Comparison of ENCODE assay signal across 27 mouse cellular contexts in the genomic region with DNA sequence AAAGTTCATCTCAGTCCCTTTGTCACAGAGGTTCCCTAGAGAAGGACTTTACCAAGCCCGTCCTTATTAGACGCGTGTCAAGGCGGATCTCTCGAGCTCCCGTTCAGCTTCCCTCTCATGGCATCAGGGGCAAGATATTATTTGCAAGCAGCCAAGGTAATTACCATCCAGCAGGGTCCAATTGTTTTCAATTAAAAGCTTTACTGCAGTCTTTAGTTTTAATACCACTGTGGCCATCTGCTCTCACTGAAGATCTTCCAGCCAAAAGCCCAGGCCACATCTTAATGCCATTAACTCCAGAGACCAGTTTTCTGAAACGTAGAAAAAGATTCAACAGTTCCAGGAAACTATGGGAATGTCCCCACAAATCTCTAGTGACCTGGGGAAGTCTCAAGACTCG.
DNase-seq lines count a peak whose midpoint lies in the region; ATAC-seq and TF ChIP-seq lines count a peak whose summit lies in the region.
"Had no signal": no experiment of that assay in that cellular context is flagged by ENCODE, and none has a peak within 500 bp of the region (broad histone marks: within the 10 kb centered on the region; RNA-seq: fewer than 3 reads in every experiment).

No protein-coding gene starts in this region.

- WGBS in embryonic facial prominence, embryonic 11.5 days, result 26% methylated on average over 8 of the region's 8 CpGs
- WGBS in embryonic facial prominence, embryonic 10.5 days, result 45% methylated on average over 8 of the region's 8 CpGs
- whole genome bisulfite sequencing in midbrain, postnatal 0 days, result 50% methylated on average over 8 of the region's 8 CpGs
- WGBS in midbrain, embryonic 11.5 days, result 65% methylated on average over 8 of the region's 8 CpGs
- 77% methylated on average over 8 of the region's 8 CpGs for WGBS in kidney, embryonic 16.5 days

- H3K9ac ChIP-seq in embryonic facial prominence, embryonic 11.5 days (replicated peaks; ENCODE audit: low read length), result no peak overlapping the region
- H3K9ac ChIP-seq in midbrain, postnatal 0 days (replicated peaks; ENCODE audit: low read length, poor library complexity, severe bottlenecking), result no peak overlapping the region
- no peak overlapping the region for H3K9ac ChIP-seq in midbrain, embryonic 11.5 days (ENCODE audit: low read length)
- no peak overlapping the region for H3K9ac ChIP-seq in kidney, embryonic 16.5 days (replicated peaks; ENCODE audit: low read length)
- H3K9ac ChIP-seq: embryonic facial prominence, embryonic 12.5 days; embryonic facial prominence, embryonic 15.5 days; forebrain, postnatal 0 days; heart, embryonic 12.5 days; heart, embryonic 15.5 days; hindbrain, embryonic 14.5 days had no signal

- no peaks in the 10 kb centered on the region for H3K27me3 ChIP-seq in embryonic facial prominence, embryonic 11.5 days (ENCODE audit: control insufficient read depth, insufficient read depth, low read length)
- 0 out of 2 replicates have a peak, but pooled peaks cover 3% of the 10 kb centered on the region for H3K27me3 ChIP-seq in embryonic facial prominence, embryonic 10.5 days (replicated peaks; ENCODE audit: low read depth, poor library complexity, severe bottlenecking)
- no peaks in the 10 kb centered on the region for H3K27me3 ChIP-seq in midbrain, postnatal 0 days (ENCODE audit: insufficient read depth, low read length)
- no peaks in the 10 kb centered on the region for H3K27me3 ChIP-seq in midbrain, embryonic 11.5 days (ENCODE audit: control insufficient read depth, insufficient read depth, low read length)
- no peaks in the 10 kb centered on the region for H3K27me3 ChIP-seq in kidney, embryonic 16.5 days (ENCODE audit: insufficient read depth, low read length)
- H3K27me3 ChIP-seq: embryonic facial prominence, embryonic 12.5 days; embryonic facial prominence, embryonic 15.5 days; heart, embryonic 12.5 days; heart, embryonic 15.5 days had no signal

- no peaks in the 10 kb centered on the region for H3K9me3 ChIP-seq in embryonic facial prominence, embryonic 11.5 days (replicated peaks; ENCODE audit: control insufficient read depth, low read length)
- H3K9me3 ChIP-seq in embryonic facial prominence, embryonic 10.5 days, result no peaks in the 10 kb centered on the region
- no peaks in the 10 kb centered on the region for H3K9me3 ChIP-seq in midbrain, postnatal 0 days (ENCODE audit: low read length)
- no peaks in the 10 kb centered on the region for H3K9me3 ChIP-seq in midbrain, embryonic 11.5 days (ENCODE audit: control insufficient read depth, low read length)
- no peaks in the 10 kb centered on the region for H3K9me3 ChIP-seq in kidney, embryonic 16.5 days (ENCODE audit: low read length)
- H3K9me3 ChIP-seq: embryonic facial prominence, embryonic 12.5 days; embryonic facial prominence, embryonic 15.5 days; heart, embryonic 12.5 days; heart, embryonic 15.5 days; hindbrain, embryonic 10.5 days had no signal

- TF ChIP-seq CTCF in midbrain, postnatal 0 days (IDR thresholded peaks at IDR 0.05), result no peak
- TF ChIP-seq CTCF in brain, embryonic 14.5 days (IDR thresholded peaks at IDR 0.05; ENCODE audit: borderline replicate concordance, extremely low read depth, insufficient read depth, insufficient read length), result no peak

- DNase-seq in embryonic facial prominence, embryonic 11.5 days (ENCODE audit: low spot score), result peak; percentile 9
- no peak for DNase-seq in embryonic facial prominence, embryonic 10.5 days (ENCODE audit: low spot score)
- peak; percentile 62 for DNase-seq in midbrain, postnatal 0 days (ENCODE audit: low spot score)
- no peak for DNase-seq in midbrain, embryonic 11.5 days (ENCODE audit: low spot score, missing footprints)
- DNase-seq in brain, embryonic 14.5 days (ENCODE audit: low read depth), result peak; percentile 46
- DNase-seq: adrenal gland, postnatal 10 days; adrenal gland, postnatal 36 days; cerebellum, adult 11 months; cerebellum, adult 2 months; cerebellum, postnatal 36 days; embryo, embryonic 11 days; forebrain, postnatal 0 days; gastrocnemius, postnatal 25 days; heart, adult 18-20 months; heart, postnatal 10 days; heart, postnatal 36 days had no signal

- no peak for TF ChIP-seq POLR2A in brain, embryonic 14.5 days (IDR thresholded peaks at IDR 0.05; ENCODE audit: borderline replicate concordance, extremely low read depth, insufficient read depth, insufficient read length, poor library complexity, severe bottlenecking)

- H3K4me3 ChIP-seq in embryonic facial prominence, embryonic 11.5 days (ENCODE audit: low read depth, low read length), result no peak overlapping the region
- no peak overlapping the region for H3K4me3 ChIP-seq in embryonic facial prominence, embryonic 10.5 days
- H3K4me3 ChIP-seq in midbrain, postnatal 0 days (ENCODE audit: low read depth, low read length), result no peak overlapping the region
- no peak overlapping the region for H3K4me3 ChIP-seq in midbrain, embryonic 11.5 days (ENCODE audit: low read depth, low read length)
- no peak overlapping the region for H3K4me3 ChIP-seq in kidney, embryonic 16.5 days (ENCODE audit: low read length)
- H3K4me3 ChIP-seq: embryonic facial prominence, embryonic 12.5 days; embryonic facial prominence, embryonic 15.5 days; heart, embryonic 12.5 days; heart, embryonic 15.5 days; hindbrain, embryonic 10.5 days had no signal

- H3K27ac ChIP-seq in embryonic facial prominence, embryonic 11.5 days (replicated peaks; ENCODE audit: low read depth, low read length), result no peak overlapping the region
- H3K27ac ChIP-seq in embryonic facial prominence, embryonic 10.5 days (replicated peaks), result no peak overlapping the region
- H3K27ac ChIP-seq in midbrain, postnatal 0 days (ENCODE audit: low read depth, low read length), result no peak overlapping the region
- no peak overlapping the region for H3K27ac ChIP-seq in midbrain, embryonic 11.5 days (ENCODE audit: low read depth, low read length)
- H3K27ac ChIP-seq in kidney, embryonic 16.5 days (ENCODE audit: low read length), result no peak overlapping the region
- H3K27ac ChIP-seq: embryonic facial prominence, embryonic 12.5 days; embryonic facial prominence, embryonic 15.5 days; heart, embryonic 15.5 days; hindbrain, embryonic 10.5 days; hindbrain, embryonic 14.5 days had no signal

- H3K4me1 ChIP-seq in embryonic facial prominence, embryonic 11.5 days (ENCODE audit: control insufficient read depth, insufficient read depth, low read length), result no peaks in the 10 kb centered on the region
- H3K4me1 ChIP-seq in embryonic facial prominence, embryonic 10.5 days, result peaks cover 13% of the 10 kb centered on the region
- no peaks in the 10 kb centered on the region for H3K4me1 ChIP-seq in midbrain, postnatal 0 days (ENCODE audit: insufficient read depth, low read length)
- H3K4me1 ChIP-seq in midbrain, embryonic 11.5 days (ENCODE audit: control insufficient read depth, insufficient read depth, low read length), result no peaks in the 10 kb centered on the region
- no peaks in the 10 kb centered on the region for H3K4me1 ChIP-seq in kidney, embryonic 16.5 days (ENCODE audit: insufficient read depth, low read length)
- H3K4me1 ChIP-seq: embryonic facial prominence, embryonic 12.5 days; embryonic facial prominence, embryonic 15.5 days had no signal

- H3K36me3 ChIP-seq in embryonic facial prominence, embryonic 11.5 days (replicated peaks; ENCODE audit: control insufficient read depth, insufficient read depth, low read depth, low read length), result no peaks in the 10 kb centered on the region
- no peaks in the 10 kb centered on the region for H3K36me3 ChIP-seq in embryonic facial prominence, embryonic 10.5 days (replicated peaks)
- H3K36me3 ChIP-seq in midbrain, postnatal 0 days (ENCODE audit: insufficient read depth, low read length), result no peaks in the 10 kb centered on the region
- H3K36me3 ChIP-seq in midbrain, embryonic 11.5 days (ENCODE audit: control insufficient read depth, insufficient read depth, low read length), result no peaks in the 10 kb centered on the region
- H3K36me3 ChIP-seq in kidney, embryonic 16.5 days (ENCODE audit: insufficient read depth, low read length), result no peaks in the 10 kb centered on the region
- H3K36me3 ChIP-seq: embryonic facial prominence, embryonic 12.5 days; embryonic facial prominence, embryonic 15.5 days; heart, embryonic 12.5 days; heart, embryonic 15.5 days; hindbrain, embryonic 10.5 days had no signal

- ATAC-seq in embryonic facial prominence, embryonic 11.5 days (replicated peaks; ENCODE audit: insufficient number of reproducible peaks, low FRiP score, low TSS enrichment, low read depth), result no peak
- ATAC-seq in midbrain, postnatal 0 days (ENCODE audit: low FRiP score), result no peak
- ATAC-seq in midbrain, embryonic 11.5 days (ENCODE audit: low FRiP score), result no peak
- no peak for ATAC-seq in kidney, embryonic 16.5 days (ENCODE audit: low FRiP score, low TSS enrichment)
- ATAC-seq: activated CD4-positive, CD25-positive, alpha-beta regulatory T cell, adult 4 months; CD4-positive, CD25-positive, alpha-beta regulatory T cell, adult 4 months; forebrain, embryonic 14.5 days; forebrain, postnatal 0 days; intestine, postnatal 0 days had no signal

- H3K4me2 ChIP-seq in embryonic facial prominence, embryonic 11.5 days (ENCODE audit: low read depth, low read length), result no peak overlapping the region
- H3K4me2 ChIP-seq in midbrain, postnatal 0 days (ENCODE audit: low read depth, low read length, poor library complexity, severe bottlenecking), result no peak overlapping the region
- no peak overlapping the region for H3K4me2 ChIP-seq in midbrain, embryonic 11.5 days
- H3K4me2 ChIP-seq in kidney, embryonic 16.5 days (replicated peaks; ENCODE audit: low read depth, low read length), result no peak overlapping the region
- H3K4me2 ChIP-seq: embryonic facial prominence, embryonic 12.5 days; embryonic facial prominence, embryonic 15.5 days; heart, embryonic 12.5 days; heart, embryonic 15.5 days; hindbrain, embryonic 14.5 days had no signal

Comparison
In these comparisons a context has a peak if more than half of its experiments do, and no peak if none do; other contexts are left out.
1. DNase-seq: peak in embryonic facial prominence, embryonic 11.5 days (single experiment), midbrain, postnatal 0 days (single experiment) and brain, embryonic 14.5 days (single experiment); none in embryonic facial prominence, embryonic 10.5 days (single experiment) and midbrain, embryonic 11.5 days (single experiment).